Mouse (Mus musculus) ES-E14 (cell line): ENCODE results near the gene Lrrc28.

ENCODE experiments used
- CHD2 ChIP-seq: IDR thresholded peaks from 2 replicates; pipeline ENCODE4 v1.6.1; 2014; ENCODE audit warnings: mild to moderate bottlenecking, low read depth, low read length, inconsistent platforms
- HCFC1 ChIP-seq: IDR thresholded peaks from 2 replicates; pipeline ENCODE4 v1.6.1; 2012; ENCODE audit warnings: low read length, inconsistent platforms, borderline replicate concordance; ENCODE audit not compliant: insufficient read depth
- MAFK ChIP-seq: IDR thresholded peaks from 2 replicates; pipeline ENCODE4 v1.6.1; 2014; ENCODE audit warnings: mild to moderate bottlenecking, low read depth, low read length, inconsistent platforms; ENCODE audit not compliant: insufficient read depth
- ZC3H11A ChIP-seq: IDR thresholded peaks from 2 replicates; pipeline ENCODE4 v1.6.1; 2012; ENCODE audit warnings: low read depth, mild to moderate bottlenecking, inconsistent platforms, low read length, borderline replicate concordance
- ZNF384 ChIP-seq: IDR thresholded peaks from 2 replicates; pipeline ENCODE4 v1.6.1; 2012; ENCODE audit warnings: low read depth, low read length, inconsistent platforms

DNA sequence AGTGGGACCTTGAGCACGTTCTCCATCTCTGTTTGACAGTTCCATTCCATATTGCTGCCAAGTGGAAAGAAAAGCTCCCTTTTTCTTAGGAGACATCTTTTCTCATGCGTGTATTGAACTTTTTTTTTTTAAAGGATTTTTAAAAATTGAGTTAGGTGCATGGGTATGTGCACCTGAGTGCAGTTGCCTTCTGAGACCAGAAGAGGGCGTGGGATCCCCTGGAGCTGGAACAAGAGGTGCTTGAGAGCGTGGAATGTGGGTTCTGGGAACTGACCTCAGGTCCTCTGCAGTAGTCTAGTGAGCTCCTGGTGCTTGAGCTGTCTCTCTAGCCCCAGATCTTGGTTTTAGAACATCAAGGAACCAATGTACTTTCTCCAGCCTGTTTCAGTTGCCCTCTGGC, 13.0 kb upstream of the Lrrc28 start:
- TF ChIP-seq MAFK: no peak
- TF ChIP-seq ZNF384: peak; percentile 72
- TF ChIP-seq ZC3H11A: no peak
- no peak for TF ChIP-seq HCFC1
- no peak for TF ChIP-seq CHD2
